Mouse (Mus musculus) megakaryocyte-erythroid progenitor cell, adult 5-6 weeks (primary cell): Measurements from ENCODE around the gene H2afy. TPM values are rescaled to one million over a fixed set of nuclear protein-coding genes. Genes with fewer than 3 reads are reported as not detected.

Source experiments
- ATAC-seq: replicated peaks from 2 replicates; pipeline ENCODE4 v1.8.0; 2016; ENCODE audit warnings: mild to moderate bottlenecking, inconsistent platforms; ENCODE audit not compliant: severe bottlenecking, poor library complexity, low FRiP score, low TSS enrichment
- total RNA-seq, 2 experiments: library from RNA; stranded (forward) in 1 of 2; stranded (reverse) in 1 of 2; fragments of 200-1000, 215-1000 nt in 1 of 2; fragments of >200 nt in 1 of 2; fragmentation: Nextera tagmentation in 1 of 2; gene quantifications; 2 replicates each; pipeline ENCODE4 v1.2.3; 2014 to 2017

H2afy gene
- total RNA-seq, 2 experiments from 2014 or later: 188 to 316 TPM

- ATAC-seq: no peak
Observed at GRCm38 (mm10) chr13:56084146-56084905, 51.8 kb downstream of the H2afy start.

- ATAC-seq: no peak
Observed at GRCm38 (mm10) chr13:56081656-56082055, 54.5 kb downstream of the H2afy start.

- no peak for ATAC-seq
Observed at GRCm38 (mm10) chr13:56079616-56080015, 56.5 kb downstream of the H2afy start.

- ATAC-seq: no peak
Observed at GRCm38 (mm10) chr13:56078724-56079262, 57.4 kb downstream of the H2afy start.

GRCm38 (mm10) chr13:56075930-56076329 is 60.2 kb downstream of the H2afy start:
- ATAC-seq: no peak

GRCm38 (mm10) chr13:56073186-56073585 is 63.0 kb downstream of the H2afy start:
- ATAC-seq: no peak

GRCm38 (mm10) chr13:56072268-56072607 is 63.9 kb downstream of the H2afy start:
- ATAC-seq: no peak

GRCm38 (mm10) chr13:56071586-56072267 is 64.4 kb downstream of the H2afy start:
- ATAC-seq: no peak

- no peak for ATAC-seq
Observed at GRCm38 (mm10) chr13:56069643-56070042, 66.5 kb downstream of the H2afy start.

- ATAC-seq: no peak
Observed at GRCm38 (mm10) chr13:56068517-56068916, 67.6 kb downstream of the H2afy start.

GRCm38 (mm10) chr13:56066904-56067303 is 69.3 kb downstream of the H2afy start:
- no peak for ATAC-seq

GRCm38 (mm10) chr13:56066152-56066551 is 70.0 kb downstream of the H2afy start:
- ATAC-seq: no peak

- no peak for ATAC-seq
Observed at GRCm38 (mm10) chr13:56057761-56058160, 78.4 kb downstream of the H2afy start.

- ATAC-seq: no peak
Observed at GRCm38 (mm10) chr13:56055720-56056119, 80.4 kb downstream of the H2afy start.

GRCm38 (mm10) chr13:56054089-56054488 is 82.1 kb downstream of the H2afy start:
- ATAC-seq: no peak

GRCm38 (mm10) chr13:56052781-56053180 is 83.4 kb downstream of the H2afy start:
- ATAC-seq: no peak

- ATAC-seq: no peak
Observed at GRCm38 (mm10) chr13:56050246-56050645, 85.9 kb downstream of the H2afy start.

GRCm38 (mm10) chr13:56042221-56042620 is 93.9 kb downstream of the H2afy start:
- ATAC-seq: no peak

- ATAC-seq: no peak
Observed at GRCm38 (mm10) chr13:56040621-56041020, 95.5 kb downstream of the H2afy start.

GRCm38 (mm10) chr13:56039610-56040371 is 96.4 kb downstream of the H2afy start:
- no peak for ATAC-seq
